Mouse (Mus musculus) inflammation-experienced regulatory T-cells, adult 6 months (primary cell): ENCODE results near the gene Nphp1. TPM values are rescaled to one million over a fixed set of nuclear protein-coding genes. Genes with fewer than 3 reads are reported as not detected.

Experiments used
- polyA plus RNA-seq, 3 experiments: library from polyadenylated mRNA; unstranded; fragments of 100-300 nt; shearing (Covaris generic); gene quantifications; one replicate each; pipeline ENCODE4 v1.2.1; 2017

The Nphp1 gene
- polyA plus RNA-seq, 3 experiments from 2014 or later = 0.36 TPM; not detected in 2

Other genes starting within 250 kb of the Nphp1 start
- under 1 TPM in 1 of 3 experiments, not detected in 2; 0.10 TPM for gene Prom2, start 247.4 kb downstream of the Nphp1 start, polyA plus RNA-seq
- 1 to 10 TPM in 2 of 3 experiments, under 1 TPM in 1; 0.92 to 3.0 (median 2.4) TPM for gene Zfp661, start 201.8 kb downstream of the Nphp1 start, polyA plus RNA-seq
- 100 to 1,000 TPM; 107 to 152 (median 144) TPM for gene Mrps5, start 201.7 kb downstream of the Nphp1 start, polyA plus RNA-seq
- gene Mal, start 132.2 kb downstream of the Nphp1 start, polyA plus RNA-seq = not detected
- not detected for gene Mall, start 59.0 kb downstream of the Nphp1 start, polyA plus RNA-seq
- gene Mtln, start 3.6 kb upstream of the Nphp1 start, polyA plus RNA-seq = 10 to 100 TPM; 18.2 to 38.9 (median 34.5) TPM
- gene Bub1, start 43.0 kb upstream of the Nphp1 start, polyA plus RNA-seq = 10 to 100 TPM in 1 of 3 experiments, 1 to 10 TPM in 2; 1.6 to 16.2 (median 2.3) TPM
- under 1 TPM in 1 of 3 experiments, not detected in 2; 0.72 TPM for gene Acoxl, start 50.0 kb upstream of the Nphp1 start, polyA plus RNA-seq